Mouse (Mus musculus) right cerebral cortex, adult 18-20 months (tissue): ENCODE data around the gene Osbpl8.

Experiments used
- DNase-seq: peaks from one replicate; pipeline ENCODE4 v3.0.0; 2022; ENCODE audit warnings: mixed read lengths

Osbpl8 gene

GRCm38 (mm10) chr10:111320579-111320978, 156.0 kb downstream of the Osbpl8 start:
- DNase-seq, result no peak

GRCm38 (mm10) chr10:111327957-111328356, 163.4 kb downstream of the Osbpl8 start:
- no peak for DNase-seq

- no peak for DNase-seq
Measured at GRCm38 (mm10) chr10:111329326-111329725, 164.8 kb downstream of the Osbpl8 start.

GRCm38 (mm10) chr10:111334902-111335301, 170.3 kb downstream of the Osbpl8 start:
- no peak for DNase-seq

GRCm38 (mm10) chr10:111335517-111336352, 171.2 kb downstream of the Osbpl8 start:
- DNase-seq, result no peak

GRCm38 (mm10) chr10:111336353-111336713, 171.8 kb downstream of the Osbpl8 start:
- DNase-seq, result no peak

GRCm38 (mm10) chr10:111339296-111339695, 174.7 kb downstream of the Osbpl8 start:
- no peak for DNase-seq

GRCm38 (mm10) chr10:111341761-111342160, 177.2 kb downstream of the Osbpl8 start:
- no peak for DNase-seq

GRCm38 (mm10) chr10:111343555-111343954, 179.0 kb downstream of the Osbpl8 start:
- DNase-seq, result no peak
